Mouse (Mus musculus) layer of hippocampus, adult 2 months (tissue): Measurements from ENCODE around the gene Eif5a. TPM values are rescaled to one million over a fixed set of nuclear protein-coding genes. Genes with fewer than 3 reads are reported as not detected.
A peak's percentile ranks its signal among the peaks of the same experiment; 100 is the strongest.

ENCODE experiments used
- DNase-seq, 2 experiments: peaks; one replicate each; pipeline ENCODE4 v3.0.0; 2022; ENCODE audit warnings: low spot score in 2 of 2
- H3K27ac ChIP-seq: fragments of 200-600 bp; 2 replicates; pipeline ENCODE4 v1.8.1; 2022
- H3K4me3 ChIP-seq: fragments of 200-600 bp; 2 replicates; pipeline ENCODE4 v1.8.1; 2022; ENCODE audit warnings: mild to moderate bottlenecking
- CTCF ChIP-seq: fragments of 200-600 bp; conservative IDR thresholded peaks from 2 replicates; pipeline ENCODE4 v1.8.1; 2022; ENCODE audit warnings: antibody characterized with exemption, mild to moderate bottlenecking, moderate library complexity
- long read RNA-seq, 2 experiments: library from polyadenylated mRNA; stranded (forward); transcript quantifications; one replicate each; pipeline ENCODE4 v2.0.0; 2021; ENCODE audit warnings: borderline mapping rate in 2 of 2
- total RNA-seq, 2 experiments: library from RNA; stranded (reverse); gene quantifications; 2 replicates each; pipeline ENCODE4 v1.2.3; 2021

The Eif5a gene
- 100 to 1,000 TPM; 413 to 441 TPM for total RNA-seq
- long read RNA-seq, experiment 1, transcript Eif5a-210 (6 exons, 1,343 nt): major isoform, 289 of 366 reads
- long read RNA-seq, experiment 1, transcript Eif5a-201 (7 exons, 1,437 nt): minor isoform, 22 of 366 reads
- long read RNA-seq, experiment 1, transcript Eif5a-209 (6 exons, 1,259 nt): minor isoform, 16 of 366 reads
- long read RNA-seq, experiment 1, transcript Eif5a-208 (7 exons, 1,353 nt): minor isoform, 6 of 366 reads
- long read RNA-seq, experiment 1, partial matches to known transcripts: 6 of 366 reads
- long read RNA-seq, experiment 1, other reads (novel, unspliced or antisense): 19 of 366 reads
- long read RNA-seq, experiment 2, transcript Eif5a-201 (7 exons, 1,437 nt): minor isoform, 19 of 495 reads
- long read RNA-seq, experiment 2, transcript Eif5a-209 (6 exons, 1,259 nt): minor isoform, 30 of 495 reads
- long read RNA-seq, experiment 2, transcript Eif5a-208 (7 exons, 1,353 nt): minor isoform, 6 of 495 reads
- long read RNA-seq, experiment 2, transcript Eif5a-210 (6 exons, 1,343 nt): major isoform, 393 of 495 reads
- long read RNA-seq, experiment 2, partial matches to known transcripts: 11 of 495 reads
- long read RNA-seq, experiment 2, other reads (novel, unspliced or antisense): 28 of 495 reads

- DNase-seq: peak; percentile 100
- H3K27ac ChIP-seq: peak within 1 kb of the TSS; percentile 96
- TF ChIP-seq CTCF: peak; percentile 81
- peak within 1 kb of the TSS; percentile 81 for H3K4me3 ChIP-seq
These were observed at the start of gene Eif5a for GRCm38 (mm10) chr11:69921114-69922011. Gene Eif5a, minus strand, starts transcription at chr11:69921958.

DNA sequence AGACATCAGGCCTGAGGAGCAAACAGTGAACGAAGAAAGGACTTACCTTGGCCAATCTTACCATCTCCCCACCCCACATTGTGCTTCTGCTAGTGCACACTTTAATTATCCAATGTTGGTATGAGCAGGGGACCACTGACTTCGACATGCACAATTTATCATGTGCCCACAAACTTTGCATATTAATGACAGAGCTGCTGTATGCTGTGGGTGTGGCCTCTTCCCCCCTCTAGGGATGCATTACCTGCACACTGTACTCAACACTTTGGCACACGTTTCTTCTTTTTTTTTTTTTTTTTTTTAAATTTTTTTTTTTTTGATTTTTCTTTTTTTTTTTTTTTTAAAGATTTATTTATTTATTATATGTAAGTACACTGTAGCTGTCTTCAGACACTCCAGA is 49.0 kb upstream of the Eif5a start:
- TF ChIP-seq CTCF: no peak
- no peak for DNase-seq
- Histone ChIP-seq H3K27ac (no peak overlapping the region), H3K4me3 (no peak overlapping the region)

GRCm38 (mm10) chr11:69970222-69970621 is 48.5 kb upstream of the Eif5a start:
- DNase-seq: no peak
- H3K4me3 ChIP-seq: no peak overlapping the region
- no peak for TF ChIP-seq CTCF
- H3K27ac ChIP-seq: no peak overlapping the region

GRCm38 (mm10) chr11:69968793-69969192 is 47.0 kb upstream of the Eif5a start:
- no peak for DNase-seq
- no peak overlapping the region for H3K27ac ChIP-seq
- no peak for TF ChIP-seq CTCF
- H3K4me3 ChIP-seq: no peak overlapping the region

DNA sequence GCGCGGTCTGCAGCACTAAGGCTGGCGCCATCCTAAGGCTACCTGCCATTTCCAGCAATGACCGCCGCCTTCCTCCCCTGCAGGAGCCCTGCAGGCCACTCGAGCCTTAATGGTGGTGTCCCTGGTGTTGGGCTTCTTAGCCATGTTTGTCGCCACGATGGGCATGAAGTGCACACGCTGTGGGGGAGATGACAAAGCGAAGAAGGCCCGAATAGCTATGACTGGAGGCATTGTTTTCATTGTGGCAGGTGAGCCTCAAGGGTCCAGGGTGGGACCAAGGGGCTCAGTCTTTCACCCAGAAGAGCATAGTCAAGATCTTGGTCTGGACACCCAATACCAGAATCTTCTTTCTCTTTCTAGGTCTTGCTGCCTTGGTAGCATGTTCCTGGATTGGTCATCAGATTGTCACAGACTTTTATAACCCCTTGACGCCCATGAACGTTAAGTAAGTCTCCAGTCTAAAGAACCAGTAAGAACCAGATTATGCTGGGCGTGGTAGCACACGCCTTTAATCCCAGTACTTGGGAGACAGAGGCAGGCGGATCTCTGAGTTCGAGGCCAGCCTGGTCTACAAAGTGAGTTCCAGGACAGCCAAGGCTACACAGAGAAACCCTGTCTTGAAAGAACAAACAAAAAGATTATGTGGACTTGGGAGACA is 45.2 kb upstream of the Eif5a start:
- Histone ChIP-seq H3K27ac (no peak overlapping the region), H3K4me3 (peak overlapping the region; percentile 7; the same call in 1 of the 2 replicates)
- TF ChIP-seq CTCF: no peak
- no peak for DNase-seq

- no peak for TF ChIP-seq CTCF
- Histone ChIP-seq H3K4me3 (peak overlapping the region; percentile 7; the same call in 1 of the 2 replicates), H3K27ac (no peak overlapping the region)
- no peak for DNase-seq
These were observed 44.5 kb upstream of the Eif5a start for GRCm38 (mm10) chr11:69966006-69966859.

GRCm38 (mm10) chr11:69965271-69966005 is 43.7 kb upstream of the Eif5a start:
- TF ChIP-seq CTCF: no peak
- H3K27ac ChIP-seq: no peak overlapping the region
- H3K4me3 ChIP-seq: no peak overlapping the region
- DNase-seq: no peak

DNA sequence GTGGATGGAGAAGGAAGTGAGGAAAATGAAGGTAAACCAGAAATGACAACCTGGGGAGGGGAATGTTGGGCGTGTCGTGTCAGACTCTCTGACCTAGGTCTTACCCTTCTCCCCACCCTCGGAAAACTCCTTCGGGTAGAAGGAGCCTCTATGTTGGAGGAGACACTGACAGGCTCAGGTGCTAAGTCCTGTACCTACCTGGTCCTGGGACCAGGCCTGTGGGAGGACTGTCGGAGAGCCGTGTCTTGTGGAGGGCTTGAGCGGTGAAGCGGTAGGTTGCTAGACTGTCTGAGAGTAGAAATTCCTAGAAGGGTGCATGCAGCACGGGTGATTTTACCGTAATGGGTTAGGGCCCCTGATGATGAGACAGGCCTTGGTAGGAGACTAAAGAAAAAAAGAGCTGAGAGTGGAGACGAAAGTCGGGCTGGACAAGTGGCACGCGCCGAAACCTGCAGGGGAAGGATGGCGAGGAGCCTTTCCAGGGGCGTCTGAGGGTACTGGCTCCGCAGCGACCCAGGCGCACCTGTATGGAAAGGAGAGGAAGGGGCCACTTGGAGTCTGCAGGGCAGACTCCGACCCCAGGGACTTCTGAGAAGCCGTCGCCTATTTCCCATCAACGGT is 43.0 kb upstream of the Eif5a start, which contains the start of gene Cldn7:
Gene Cldn7 (plus strand): TSS at position 130 of the 621 bp plus-strand sequence.
- DNase-seq: no peak
- TF ChIP-seq CTCF: no peak
- H3K4me3 ChIP-seq: no peak within 1 kb of the TSS

DNA sequence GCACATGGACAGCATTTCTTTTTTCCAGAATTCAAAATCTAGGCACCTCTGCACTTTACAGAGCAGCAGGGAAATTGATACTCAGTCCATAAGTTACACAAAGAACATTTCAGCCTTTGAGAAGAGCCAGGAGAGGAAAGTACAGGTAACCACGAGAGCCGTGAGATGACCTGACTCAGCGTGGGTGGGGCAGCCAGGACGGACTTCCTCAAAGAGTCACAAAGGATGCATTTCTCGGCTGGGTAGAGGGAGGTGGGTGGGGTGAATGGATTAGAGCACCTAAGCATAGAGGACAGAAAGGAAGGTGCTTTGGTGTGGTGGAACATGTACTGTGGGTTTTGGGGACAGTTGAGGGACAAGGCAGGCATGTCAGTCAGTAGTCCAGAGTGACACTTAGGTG is 40.1 kb upstream of the Eif5a start:
- H3K27ac ChIP-seq: no peak overlapping the region
- H3K4me3 ChIP-seq: no peak overlapping the region
- TF ChIP-seq CTCF: no peak
- DNase-seq: no peak

More for the DNA sequence above, 43.0 kb upstream of the Eif5a start, which contains the start of gene Cldn7:
- H3K27ac ChIP-seq: no peak within 1 kb of the TSS

DNA sequence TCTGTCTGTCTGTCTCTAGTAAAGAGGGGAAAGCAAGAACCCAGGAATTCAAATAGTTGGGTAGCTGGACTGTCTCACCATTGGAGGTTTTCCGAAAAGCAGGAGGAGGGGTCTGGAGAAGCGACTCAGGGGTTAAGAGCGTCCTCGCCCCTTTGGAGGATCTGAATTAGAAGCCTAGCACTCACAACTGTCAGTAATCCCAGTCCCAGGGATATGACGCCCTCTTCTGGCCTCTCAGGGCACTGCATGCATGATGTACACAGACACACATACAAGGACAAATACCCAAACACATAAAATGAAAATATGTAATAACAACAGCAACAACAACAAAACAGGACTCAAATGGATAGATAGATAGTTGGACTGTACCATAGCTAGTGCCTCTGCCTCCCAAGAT is 38.9 kb upstream of the Eif5a start:
- TF ChIP-seq CTCF: peak; percentile 58
- no peak for DNase-seq
- Histone ChIP-seq H3K27ac (no peak overlapping the region), H3K4me3 (no peak overlapping the region)
